Mouse (Mus musculus) gastrocnemius, adult 8-10 months (tissue): ENCODE results near the gene Ndufab1. TPM values are rescaled to one million over a fixed set of nuclear protein-coding genes. Genes with fewer than 3 reads are reported as not detected.
"Not testable (repeated sequence)": the region's sequence is repeated elsewhere in the genome, so short reads cannot be mapped to it uniquely, and the experiment has no call there.

Source experiments
- DNase-seq, 2 experiments: peaks; one replicate each; pipeline ENCODE4 v3.0.0; 2022; ENCODE audit warnings: low spot score in 2 of 2
- total RNA-seq, 4 experiments: library from RNA; stranded (reverse); gene quantifications; 2 replicates each; pipeline ENCODE4 v1.2.4; 2022

Gene Ndufab1
- 100 to 1,000 TPM; 535 to 610 (median 563) TPM for total RNA-seq

DNA sequence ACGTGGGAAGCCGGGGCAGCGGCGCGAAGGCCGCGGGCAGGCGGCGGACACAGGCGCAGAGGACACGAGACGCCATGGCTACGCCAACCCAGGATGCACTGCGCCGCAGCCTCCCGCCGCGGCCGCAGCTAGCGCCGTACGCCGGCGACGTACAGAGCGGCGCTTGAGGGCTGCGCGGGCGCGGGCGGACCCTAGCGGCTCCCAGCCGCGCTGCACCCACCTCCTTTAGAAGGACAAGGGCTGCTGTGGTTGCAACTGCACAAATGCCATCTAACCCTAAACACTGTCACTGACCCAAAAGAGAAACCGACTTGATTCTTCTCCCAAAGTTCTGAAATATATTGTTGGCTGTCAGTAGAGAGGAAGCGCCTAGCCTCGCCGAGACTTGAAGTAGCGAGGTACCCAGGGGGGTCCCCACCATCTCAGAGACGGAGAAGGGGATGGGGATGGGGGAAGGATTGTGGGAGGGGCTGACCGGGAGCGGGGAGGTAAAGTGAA lies at the start of gene Ndufab1:
TSS of gene Ndufab1 (minus strand) at position 140 of the 498 bp plus-strand sequence.
- DNase-seq: peak; percentile 69 to 78

- DNase-seq: no peak
Measured at GRCm38 (mm10) chr7:122140991-122141390, 39.3 kb upstream of the Ndufab1 start.

GRCm38 (mm10) chr7:122138190-122138589 lies 36.5 kb upstream of the Ndufab1 start:
- no peak for DNase-seq

DNA sequence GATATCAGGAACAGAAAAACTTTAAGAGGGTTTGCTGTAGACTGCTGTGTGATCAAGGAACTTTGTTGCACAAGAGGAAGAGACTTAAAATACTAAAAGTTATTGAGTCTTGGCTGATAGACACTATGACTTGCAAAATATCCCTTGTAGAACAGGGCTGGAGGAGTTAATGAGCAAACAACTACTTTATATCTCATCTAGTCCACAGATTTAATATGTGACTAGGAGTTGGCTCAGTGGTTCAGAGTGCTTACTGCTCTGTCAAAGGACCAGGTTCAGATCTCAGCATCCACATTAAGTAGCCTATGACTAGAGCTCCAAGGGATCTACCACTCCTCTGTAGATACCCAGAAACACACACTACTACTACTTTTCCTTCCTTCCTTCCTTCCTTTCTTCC lies 35.4 kb upstream of the Ndufab1 start:
- no peak for DNase-seq

GRCm38 (mm10) chr7:122135070-122135469 lies 33.4 kb upstream of the Ndufab1 start:
- DNase-seq: no peak

- no peak for DNase-seq
Measured at GRCm38 (mm10) chr7:122133338-122133625, 31.6 kb upstream of the Ndufab1 start.

DNA sequence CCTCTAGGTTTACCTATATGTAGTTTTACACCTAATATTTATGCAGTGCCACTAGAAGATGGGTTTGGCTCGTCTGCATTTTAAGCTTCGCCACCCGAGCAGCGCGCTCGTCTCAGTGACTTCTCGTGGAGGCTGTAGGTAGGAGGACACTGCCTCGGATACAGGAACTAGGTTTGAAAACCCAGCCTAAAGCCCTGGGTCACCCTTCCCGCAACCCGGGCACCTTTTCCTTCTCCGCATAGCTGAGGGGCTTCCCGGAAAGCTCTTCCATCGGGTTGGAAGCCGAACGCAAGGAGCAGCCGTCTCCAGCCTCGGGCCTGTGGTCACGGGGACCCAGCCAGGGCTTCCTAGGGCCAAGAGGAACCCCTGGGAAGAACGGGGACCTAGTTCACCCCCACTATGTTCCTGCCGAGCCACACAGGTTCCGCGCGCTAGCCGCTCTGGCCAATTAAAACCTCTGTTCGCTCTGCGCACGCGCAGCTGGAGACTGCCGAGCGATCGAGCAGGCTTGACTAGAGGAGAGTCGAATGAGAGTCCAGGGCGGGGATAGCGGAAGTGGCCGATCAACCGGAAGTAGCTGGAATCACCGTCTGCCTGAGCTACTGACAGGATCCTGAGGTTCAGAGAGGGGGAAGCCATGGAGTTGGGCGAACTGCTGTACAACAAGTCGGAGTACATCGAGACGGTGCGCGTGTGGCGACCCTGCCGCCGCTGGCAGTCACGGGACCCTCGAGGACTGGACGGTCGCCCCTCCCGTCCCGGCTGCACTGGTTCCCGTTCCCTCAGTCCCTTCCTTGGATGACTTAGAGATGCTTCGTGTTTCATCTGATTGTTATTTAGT lies 31.0 kb upstream of the Ndufab1 start, which contains the start of the genes Palb2 and Dctn5:
TSS of gene Palb2 (minus strand) at position 489 of the 841 bp plus-strand sequence.
TSS of gene Dctn5 (plus strand) at position 545 of the 841 bp plus-strand sequence.
- peak; percentile 95 for DNase-seq

GRCm38 (mm10) chr7:122131834-122132233 lies 30.1 kb upstream of the Ndufab1 start:
- no peak for DNase-seq

- DNase-seq: no peak
Measured at GRCm38 (mm10) chr7:122126946-122127345, 25.3 kb upstream of the Ndufab1 start.

- DNase-seq: no peak
Measured at GRCm38 (mm10) chr7:122125636-122126035, 23.9 kb upstream of the Ndufab1 start.

DNA sequence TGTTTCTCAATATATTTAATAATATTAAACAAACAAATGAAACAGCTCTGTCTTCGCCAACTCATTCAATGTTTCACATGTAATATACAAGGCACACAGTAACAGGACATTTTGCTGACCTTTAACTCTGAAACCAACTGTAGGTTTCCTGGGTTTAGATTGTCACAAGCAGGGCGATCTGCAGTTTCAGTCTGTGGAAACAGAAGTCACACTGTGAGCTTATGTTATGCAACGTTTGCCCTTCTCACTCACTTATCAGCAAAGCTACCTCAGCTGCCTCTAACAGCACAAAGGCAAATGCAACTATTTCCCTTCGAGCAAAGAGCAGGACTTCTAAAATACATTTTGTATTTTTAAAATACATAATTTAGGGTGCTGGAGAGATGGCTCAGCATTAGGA lies 21.8 kb upstream of the Ndufab1 start:
- no peak for DNase-seq

DNA sequence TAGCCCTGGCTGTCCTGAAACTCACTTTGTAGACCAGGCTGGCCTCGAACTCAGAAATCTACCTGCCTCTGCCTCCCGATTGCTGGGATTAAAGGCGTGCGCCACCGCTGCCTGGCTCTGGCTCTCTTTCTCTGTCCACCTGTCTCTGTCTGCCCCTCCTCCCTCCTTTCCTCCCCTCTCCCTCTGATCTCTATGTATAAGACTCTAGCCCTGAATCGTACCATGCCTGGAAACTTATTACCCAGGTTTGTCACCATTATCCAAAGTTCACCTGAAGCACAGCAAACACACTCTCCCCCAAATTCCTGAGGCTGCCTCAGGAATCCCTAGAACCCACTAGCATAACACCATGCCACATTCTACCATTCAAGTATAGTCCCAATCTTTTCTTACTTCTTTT lies 6.5 kb upstream of the Ndufab1 start:
- DNase-seq: no peak

DNA sequence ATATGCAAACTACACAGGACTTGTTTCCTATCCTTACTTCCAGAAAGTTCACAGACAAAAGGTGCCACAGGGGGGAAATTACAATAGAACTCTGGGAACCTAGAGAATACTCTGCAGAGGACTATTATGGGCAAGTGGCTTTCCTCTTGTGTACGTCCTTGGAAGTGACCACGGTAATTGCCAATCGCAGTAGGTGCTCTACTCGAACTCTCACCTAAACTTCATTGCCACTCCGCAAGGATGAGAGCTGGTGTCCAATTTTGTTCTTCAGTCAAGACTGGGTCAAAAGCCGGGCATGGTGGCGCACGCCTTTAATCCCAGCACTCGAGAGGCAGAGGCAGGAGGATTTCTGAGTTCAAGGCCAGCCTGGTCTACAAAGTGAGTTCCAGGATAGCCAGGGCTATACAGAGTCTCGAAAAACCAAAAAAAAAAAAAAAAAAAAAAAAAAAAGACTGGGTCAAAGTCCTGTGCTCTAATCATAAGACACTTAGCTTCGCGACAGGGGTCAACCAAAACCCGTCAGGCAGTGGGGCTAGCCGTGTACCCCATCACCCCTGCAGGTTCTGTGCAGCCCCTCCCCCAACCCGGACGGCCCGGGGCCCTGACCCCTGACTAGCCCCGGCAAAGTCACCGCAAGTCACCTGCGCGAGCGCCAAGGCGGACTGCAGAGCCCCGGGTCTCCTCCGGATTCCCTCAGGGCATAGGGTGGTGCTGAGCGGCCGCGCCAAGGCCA lies 506 bp downstream of the Ndufab1 start:
- not testable (repeated sequence) for DNase-seq

DNA sequence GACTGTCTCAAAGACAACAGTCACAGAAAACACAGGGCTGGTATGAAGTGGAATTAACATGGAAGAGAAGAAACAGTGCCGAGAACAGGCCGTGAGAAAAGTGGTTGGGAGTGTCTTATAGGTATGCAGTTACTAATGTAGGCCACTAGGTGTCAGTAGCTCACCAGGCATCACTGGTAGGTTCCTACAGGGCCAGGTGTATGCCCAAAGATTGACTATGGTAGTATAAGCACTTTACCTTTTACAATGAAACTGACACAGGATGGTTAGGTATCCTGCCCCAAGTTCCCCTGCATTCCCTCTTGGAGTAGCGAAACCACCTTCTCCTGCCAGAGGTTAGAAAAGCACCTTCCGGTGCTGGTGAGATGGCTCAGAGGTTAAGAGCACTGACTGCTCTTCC lies 2.5 kb downstream of the Ndufab1 start:
- DNase-seq: no peak

DNA sequence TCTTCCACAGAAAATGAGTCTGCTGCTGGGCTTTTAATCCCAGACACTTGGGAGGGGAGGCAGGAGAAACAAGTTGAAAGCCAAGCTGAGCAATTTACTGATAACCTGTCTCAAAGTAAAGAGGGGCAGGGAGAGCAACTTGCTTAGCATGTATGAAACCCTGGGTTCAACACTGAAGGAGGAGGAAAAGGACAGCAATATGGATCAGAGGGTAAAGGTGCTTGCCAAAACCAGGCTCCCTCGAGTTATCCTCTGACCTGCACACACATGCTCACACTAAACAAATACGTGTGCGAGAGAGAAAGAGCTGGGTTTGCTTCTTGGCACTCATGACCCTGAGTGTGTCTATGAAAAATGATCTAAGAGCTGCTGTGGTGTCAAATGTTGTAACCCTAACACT lies 3.7 kb downstream of the Ndufab1 start:
- no peak for DNase-seq

GRCm38 (mm10) chr7:122094564-122095330 lies 6.9 kb downstream of the Ndufab1 start:
- no peak for DNase-seq

DNA sequence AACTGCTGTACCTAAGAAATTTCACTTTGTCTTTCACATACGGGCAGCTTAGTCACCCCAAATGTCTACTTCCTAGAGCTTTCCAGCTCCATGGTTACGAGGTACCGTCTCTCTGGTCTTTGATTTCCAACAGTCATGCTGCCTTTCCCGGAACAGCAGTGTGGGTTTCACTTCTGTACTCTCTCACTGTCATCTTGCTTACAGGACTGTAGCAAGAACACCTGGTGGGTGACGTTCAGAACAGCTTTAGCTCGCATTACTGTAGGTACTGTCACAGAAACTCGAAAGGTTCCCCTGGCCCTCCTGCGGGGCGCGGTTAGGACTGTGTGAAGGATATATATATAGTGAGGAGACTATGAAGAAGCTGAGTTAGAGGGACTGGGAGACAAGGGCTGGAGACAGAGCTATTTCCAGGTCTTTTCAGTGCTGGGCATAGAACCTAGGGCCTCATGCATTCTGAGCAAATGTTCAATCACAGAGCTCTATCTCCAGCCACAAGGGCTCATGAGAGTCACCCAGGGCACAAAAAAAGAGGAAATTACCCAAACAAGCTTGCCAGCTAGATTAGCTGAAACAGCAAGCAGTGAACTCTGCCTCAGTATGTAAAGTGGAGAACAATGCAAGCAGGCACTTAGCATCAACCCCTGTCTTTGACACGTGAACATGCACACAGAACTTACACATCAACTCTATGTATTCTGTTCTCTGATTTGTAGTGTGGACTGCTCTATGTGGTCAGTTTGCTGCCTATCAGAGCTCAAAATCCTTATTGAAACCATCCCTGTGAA lies 14.3 kb downstream of the Ndufab1 start:
- DNase-seq: no peak

- no peak for DNase-seq
Measured at GRCm38 (mm10) chr7:122081071-122081470, 20.6 kb downstream of the Ndufab1 start.

GRCm38 (mm10) chr7:122079798-122080554 lies 21.7 kb downstream of the Ndufab1 start:
- DNase-seq: no peak

DNA sequence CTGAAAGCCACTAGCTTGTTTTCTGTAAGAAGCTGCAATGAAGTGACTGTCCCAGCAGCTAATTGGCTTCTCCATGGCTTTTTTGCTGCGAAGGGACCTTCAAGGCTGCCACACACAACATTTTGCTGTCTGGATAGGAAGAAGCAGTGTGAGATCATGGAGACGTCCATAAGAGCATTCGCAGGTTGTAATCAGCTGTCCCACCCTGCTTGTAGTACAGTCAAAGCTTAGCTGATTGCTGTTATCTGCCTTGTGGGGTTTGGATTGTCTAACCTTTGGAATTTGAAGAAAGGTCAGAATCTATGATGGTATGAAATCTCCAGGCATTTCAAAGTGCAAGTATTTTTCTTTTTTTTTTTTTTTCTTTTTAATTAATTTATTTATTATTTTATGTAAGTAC lies 27.3 kb downstream of the Ndufab1 start:
- DNase-seq: no peak
